Mouse (Mus musculus) embryo, embryonic 10 days (tissue): ENCODE data around the gene AW551984.

ENCODE experiments used
- DNase-seq: peaks from one replicate; pipeline ENCODE4 v3.0.0-alpha.2; 2015; ENCODE audit warnings: low spot score

The AW551984 gene

DNA sequence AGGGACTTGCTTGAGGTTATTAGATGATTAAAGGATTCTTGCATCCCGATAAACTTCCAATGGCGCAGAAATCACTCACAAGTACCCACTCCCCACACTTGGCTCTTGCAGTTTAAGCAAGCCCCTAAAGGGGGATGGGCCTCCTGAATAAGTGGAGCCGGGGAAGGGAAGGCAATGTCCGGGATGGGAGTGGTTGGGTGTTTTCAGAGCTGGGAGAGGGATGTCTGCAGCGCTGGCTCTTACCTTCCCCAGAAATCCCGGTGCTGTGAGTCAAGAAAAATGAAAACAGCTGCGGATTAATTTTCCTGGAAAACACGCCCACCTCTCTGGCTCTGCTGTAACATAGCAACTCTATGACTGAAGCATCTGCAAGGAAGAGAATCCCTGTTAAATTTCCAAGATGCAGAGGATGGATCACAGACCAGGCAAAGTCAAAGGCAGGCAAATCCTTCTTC, at the start of gene AW551984:
TSS of gene AW551984 (minus strand) at position 405 of the 455 bp plus-strand sequence.
- DNase-seq: peak; percentile 61

DNA sequence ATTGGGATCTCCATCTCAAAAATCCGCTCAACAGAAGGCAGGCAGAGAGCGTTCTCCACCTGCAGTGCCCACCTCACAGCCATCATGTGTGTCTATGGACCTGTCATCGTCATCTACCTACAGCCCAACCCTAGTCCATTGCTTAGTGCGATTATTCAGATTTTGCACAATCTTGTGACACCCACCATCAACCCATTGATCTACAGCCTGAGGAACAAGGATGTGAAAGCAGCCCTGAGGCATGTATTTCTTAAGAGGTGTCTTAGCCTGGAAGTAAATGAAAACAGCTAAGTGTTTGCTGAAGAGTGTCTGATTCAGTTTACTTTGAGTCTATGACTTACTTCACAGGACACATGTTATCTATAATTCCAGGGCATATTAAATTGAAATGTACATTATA, 43.2 kb upstream of the AW551984 start:
- no peak for DNase-seq

DNA sequence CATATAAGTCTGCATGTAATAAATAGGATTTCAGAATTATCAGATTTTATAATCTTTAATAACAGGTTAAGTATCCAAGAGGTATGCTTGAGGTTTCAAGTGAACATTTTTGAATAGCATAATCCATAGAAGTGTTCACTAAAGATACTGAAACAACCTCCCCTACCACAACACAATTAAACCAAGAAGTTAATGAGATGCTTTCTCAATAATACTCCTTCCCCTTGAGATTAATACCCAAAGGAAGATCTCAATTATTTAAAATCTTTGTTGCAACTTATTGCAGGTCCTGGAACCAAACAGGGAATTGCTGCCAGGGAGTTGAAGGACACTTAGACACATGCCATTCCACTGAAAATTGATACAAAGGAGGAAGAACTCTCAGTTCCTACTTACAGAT, 40.6 kb upstream of the AW551984 start, which contains the start of gene Olfr961:
TSS of gene Olfr961 (plus strand) at position 301 of the 400 bp plus-strand sequence.
- no peak for DNase-seq

DNA sequence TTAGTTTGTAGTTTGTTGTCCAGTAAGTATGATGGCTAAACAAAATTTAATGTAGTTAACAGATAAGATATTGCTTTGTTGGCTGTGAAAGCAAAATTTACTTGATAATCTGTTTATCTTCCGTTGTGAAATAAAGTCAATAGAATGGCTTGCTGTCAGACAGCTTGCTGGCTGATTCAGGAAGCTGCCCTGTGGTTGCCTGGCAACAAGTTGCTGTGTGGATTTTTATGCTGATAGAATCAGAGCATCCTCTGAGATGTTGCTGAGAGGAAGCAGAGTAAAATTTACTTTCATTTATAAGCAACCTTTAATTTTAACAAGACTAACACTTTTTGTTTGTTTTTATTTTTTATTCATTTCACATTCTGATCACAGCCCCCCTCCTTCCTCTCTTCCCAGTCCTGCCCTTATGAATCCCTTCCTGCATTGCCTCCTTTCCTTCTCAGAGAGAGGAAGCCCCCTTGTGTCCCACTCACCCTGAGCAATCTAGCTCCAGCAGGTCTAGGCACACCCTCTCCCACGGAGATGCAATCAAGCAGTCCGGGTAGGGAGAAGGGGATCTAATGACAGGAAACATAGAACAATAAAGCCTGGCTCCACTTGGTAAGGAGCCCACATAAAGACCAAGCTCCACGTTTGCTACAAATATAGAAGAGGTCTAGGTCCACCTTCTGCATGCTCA, 29.9 kb upstream of the AW551984 start:
- no peak for DNase-seq

DNA sequence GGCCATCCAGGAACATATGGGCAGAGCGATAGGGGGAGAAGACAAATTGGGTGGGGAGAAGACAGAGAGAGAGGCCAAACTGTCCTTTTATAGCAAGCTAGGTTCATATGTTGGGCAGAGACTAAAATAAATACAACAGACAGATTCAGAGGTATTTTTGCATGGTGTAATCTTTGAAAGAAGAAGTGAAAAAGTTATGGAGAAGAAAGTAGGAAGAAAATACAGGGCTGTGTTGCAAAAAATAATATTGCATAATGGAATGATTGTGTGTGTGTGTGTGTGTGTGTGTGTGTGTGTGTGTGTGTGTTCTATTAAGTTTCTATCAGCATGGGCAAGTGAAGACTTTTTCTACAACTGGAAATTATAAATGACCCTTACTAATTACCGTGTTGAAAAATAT, 24.9 kb upstream of the AW551984 start:
- DNase-seq: no peak

DNA sequence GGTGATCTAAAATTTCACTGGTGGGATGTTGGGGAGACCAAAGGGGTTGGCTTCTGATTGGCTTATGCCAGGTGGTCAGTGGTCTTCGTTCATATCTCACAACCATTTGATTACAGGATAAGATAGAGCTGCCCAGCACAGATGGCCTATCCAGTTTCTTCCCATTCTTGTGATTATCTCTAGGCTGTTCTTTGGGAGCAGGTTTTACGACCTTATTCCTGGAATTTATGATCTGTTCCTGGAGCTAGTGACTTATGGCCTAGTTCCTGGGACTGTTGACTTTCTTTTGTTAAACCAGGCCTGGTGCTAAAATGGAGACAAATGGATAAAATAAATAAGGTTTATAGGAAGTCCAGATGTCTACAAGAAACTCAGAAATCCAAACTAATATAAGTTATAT, 20.5 kb upstream of the AW551984 start:
- no peak for DNase-seq

DNA sequence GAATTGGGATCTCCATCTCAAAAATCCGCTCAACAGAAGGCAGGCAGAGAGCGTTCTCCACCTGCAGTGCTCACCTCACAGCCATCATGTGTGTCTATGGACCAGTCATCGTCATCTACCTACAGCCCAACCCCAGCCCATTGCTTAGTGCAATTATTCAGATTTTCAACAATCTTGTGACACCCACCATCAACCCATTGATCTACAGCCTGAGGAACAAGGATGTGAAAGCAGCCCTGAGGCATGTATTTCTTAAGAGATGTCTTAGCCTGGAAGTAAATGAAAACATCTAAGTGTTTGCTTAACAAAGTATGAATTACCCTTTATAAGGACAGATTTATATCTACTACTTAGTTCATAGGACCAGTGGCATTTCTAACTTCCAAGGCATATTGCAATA, 19.6 kb upstream of the AW551984 start:
- no peak for DNase-seq

DNA sequence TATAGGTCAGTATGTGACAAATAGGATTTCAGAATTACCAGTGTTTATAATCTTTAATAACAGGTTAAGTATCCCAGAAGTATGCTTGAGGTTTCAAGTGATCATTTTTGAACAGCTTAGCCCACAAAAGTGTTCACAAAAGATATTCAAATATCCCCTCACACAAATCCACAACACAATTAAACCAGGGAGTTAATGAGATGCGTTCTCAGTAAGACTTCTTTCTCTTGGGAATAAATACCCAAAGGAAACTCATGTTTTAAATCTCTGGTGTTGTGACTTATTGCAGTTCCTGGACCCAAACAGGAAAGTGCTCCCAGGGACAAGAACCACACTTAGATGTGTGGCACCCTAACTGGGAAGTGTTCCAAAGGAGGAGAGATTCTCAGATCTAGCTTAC, 16.9 kb upstream of the AW551984 start, which contains the start of gene Olfr960:
TSS of gene Olfr960 (plus strand) at position 301 of the 400 bp plus-strand sequence.
- no peak for DNase-seq

DNA sequence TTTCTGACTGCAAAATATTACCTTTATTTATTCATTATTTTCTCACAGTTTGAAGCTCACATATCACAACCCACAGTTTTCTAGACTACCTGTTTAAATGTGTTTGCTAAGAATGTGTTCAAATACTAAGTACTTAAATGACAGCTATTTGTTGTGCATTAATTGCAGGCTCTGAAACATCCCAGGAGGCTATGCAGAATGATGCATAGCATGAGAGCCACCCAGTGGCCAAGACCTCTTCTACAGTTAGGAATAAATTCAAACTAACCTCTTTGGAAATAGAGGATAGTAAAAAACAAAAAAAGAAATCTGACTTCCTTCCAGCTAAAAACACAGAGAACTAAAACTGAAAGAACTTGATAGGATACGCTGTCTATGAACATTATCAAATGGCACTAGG, 7.8 kb upstream of the AW551984 start:
- peak; percentile 55 for DNase-seq

DNA sequence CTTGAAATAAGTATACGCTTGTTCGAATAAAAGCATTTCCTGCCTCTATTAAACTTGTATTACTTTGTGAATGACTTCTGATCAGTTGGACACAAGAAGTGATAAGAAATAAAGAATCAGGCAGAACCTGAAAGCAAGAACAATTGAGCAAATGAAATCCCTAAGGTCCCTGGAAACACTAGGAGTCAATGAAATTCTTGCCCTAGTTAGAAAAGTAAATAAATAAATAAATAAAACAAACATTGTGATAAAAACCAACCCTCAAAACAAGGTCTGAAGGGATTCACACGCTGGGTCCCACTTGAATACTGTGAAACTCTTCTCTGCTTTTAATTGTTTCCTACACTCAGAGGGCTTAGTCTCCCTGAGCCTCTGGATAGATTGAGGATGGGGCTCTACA, 6.2 kb upstream of the AW551984 start, which contains the start of gene Olfr148:
TSS of gene Olfr148 (plus strand) at position 301 of the 400 bp plus-strand sequence.
- DNase-seq: no peak

DNA sequence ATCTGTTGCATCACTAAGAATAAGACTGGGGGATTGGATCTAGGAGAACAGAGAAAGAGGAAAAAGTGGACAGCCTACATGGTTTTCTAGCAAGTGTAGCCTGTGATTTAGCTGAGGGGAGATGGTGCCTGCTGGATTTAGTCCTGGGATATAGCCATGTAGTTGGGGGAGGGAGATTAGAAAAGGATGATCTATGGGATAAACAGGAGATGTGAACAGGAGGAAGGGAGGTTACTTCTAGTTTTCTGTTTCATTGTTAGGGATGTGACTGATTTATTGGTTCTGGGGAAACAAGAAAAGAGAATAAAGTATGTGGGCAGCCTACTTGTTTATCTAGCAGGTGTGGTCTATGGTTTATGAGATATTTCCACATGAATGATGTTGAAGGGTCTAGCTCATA, 4.3 kb upstream of the AW551984 start:
- no peak for DNase-seq

DNA sequence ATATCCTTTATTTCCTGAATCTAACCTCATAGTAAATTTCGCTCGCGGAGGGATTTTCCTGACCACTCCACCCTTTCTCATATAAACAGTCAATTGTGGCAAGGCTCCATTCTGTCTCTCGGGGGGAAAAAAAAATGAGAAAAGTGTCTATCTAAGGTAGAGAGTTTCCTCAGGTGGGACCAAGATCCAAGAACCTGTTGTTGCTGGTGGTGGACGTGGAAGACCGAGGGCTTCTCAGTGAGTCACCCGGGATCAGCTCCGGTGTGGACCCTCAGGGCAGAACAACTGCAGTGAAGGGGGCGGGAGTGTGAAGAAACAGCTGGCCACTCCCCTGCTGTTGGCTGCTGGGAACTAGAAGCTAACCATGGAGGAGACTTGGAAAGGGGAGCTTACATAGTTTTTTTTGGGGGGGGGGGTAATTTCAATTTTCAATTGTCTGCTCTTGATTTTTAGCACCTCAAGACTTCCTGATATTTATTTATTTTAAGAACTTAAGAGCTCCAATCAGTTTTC, 814 bp downstream of the AW551984 start:
- DNase-seq: peak; percentile 68

DNA sequence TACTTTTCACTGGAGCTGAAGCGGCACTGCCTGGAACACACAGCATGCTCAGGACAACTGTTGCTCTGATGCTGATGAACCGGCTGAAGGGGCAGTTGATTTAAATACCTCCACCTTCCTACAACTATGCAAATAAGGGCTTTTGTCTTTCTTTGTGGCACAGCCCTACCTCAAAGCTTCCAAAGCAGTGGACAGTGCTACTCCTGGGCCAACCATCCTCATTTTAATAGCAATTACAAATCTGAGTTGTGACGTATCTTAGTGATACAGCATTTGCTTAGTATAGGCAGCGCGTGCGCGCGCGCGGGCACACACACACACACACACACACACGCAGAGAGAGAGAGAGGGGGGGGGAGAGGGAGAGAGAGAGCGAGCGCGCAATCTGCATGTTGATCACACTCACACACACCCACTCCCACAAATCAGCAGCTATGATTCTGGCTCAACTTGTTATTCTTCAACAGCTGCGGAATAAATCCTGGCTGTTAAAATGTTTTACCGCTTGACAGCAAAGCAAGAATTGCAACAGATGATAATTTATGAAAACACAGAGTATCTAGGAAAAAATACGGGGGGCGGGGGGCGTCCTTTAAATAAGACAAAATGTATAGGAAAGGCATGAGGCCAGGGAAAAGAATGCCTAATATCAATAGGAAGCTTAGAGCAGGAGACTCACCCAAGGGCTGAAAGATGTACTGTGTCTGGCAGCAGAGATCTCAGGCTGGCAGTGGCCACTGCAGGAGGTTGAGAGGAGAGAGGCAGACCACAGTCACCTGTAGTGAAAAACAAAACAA, 1.5 kb downstream of the AW551984 start:
- peak; percentile 49 for DNase-seq

DNA sequence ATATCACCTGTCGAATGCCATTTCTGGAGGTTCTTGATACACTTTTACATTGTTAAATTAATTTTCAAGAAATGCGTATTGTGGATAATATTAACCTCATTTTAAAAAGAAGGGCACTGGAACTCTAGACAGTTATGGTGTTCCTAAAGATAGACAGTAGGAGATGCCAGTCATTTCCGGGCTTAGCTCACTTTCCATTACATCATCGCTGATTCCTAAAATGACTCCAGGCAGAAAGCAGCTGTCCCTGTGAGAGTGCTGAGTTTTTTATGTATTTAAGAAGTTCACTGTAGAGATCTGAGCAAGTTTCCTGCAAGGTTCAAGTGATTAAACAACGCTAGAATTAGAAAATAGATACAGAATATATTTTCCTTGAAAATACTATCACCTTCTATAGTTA, 27.2 kb downstream of the AW551984 start:
- no peak for DNase-seq

DNA sequence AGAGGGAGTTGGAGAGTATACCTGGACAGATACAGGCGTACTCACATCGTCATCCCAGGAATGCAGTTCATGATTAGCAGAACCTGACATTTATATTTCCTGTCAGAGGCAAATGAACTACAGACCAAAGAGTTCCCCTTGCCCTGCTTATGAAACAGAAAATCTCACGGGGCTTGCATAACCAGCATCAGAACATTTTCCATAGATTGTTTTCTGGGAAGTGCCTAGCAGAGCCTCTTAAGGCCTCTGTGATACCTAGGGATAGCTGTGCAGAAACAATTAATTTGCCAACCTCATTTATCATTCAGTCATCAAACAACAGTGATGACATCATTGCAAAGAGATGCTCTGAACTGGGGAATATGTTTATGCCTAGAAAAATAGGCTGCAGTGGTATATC, 28.7 kb downstream of the AW551984 start, which contains the start of gene Olfr959:
TSS of gene Olfr959 (minus strand) at position 101 of the 400 bp plus-strand sequence.
- DNase-seq: no peak

DNA sequence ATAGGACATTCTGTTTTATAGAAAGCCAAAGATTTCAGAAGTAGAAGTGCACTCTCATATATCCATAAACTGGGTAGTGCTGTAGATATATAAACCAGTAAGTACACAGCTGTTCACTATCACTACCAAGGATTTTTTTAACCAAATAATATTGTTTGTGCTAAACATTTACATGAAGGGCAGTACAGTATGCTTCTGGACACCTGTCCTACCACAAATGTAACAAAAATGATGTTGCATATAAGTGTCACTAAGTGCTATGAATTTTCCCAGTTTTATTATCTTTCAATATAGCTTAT, 45.9 kb downstream of the AW551984 start:
- no peak for DNase-seq

DNA sequence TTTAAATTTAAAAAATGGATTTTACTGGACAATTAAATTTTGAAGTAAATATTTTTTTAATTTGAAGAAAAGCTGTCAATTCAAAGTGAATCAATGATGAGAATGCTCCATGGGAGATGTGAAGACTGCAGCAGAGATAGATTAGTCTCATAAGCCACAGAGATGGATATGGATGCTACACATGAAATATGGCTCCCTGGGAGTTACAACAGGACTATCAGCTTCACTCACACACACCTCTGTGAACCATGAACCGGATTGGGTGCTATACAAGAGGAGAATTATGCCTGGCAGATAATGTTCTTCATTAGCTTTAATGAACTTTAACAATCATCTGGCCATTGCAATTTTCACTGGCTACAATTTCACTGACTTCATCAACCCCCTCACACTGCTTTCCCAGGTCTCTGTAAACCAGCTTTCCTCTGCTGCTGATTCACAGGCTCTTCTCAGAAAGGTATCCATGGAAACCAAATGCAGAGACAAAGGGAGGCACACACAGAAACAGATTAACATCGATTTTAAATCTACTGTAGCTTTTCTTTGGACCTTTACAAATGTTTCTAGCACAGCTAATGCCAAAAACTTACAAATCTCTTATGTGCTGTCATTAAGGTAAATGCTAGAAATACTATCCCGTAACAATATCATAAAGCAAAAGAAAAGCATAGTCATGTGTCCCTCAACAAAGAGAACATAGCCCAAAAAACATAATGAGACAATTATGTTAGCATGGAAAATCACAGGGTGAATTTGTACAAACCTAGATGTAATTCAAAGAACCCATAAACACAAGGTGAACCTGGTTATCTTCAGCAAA, 46.5 kb downstream of the AW551984 start:
- no peak for DNase-seq

DNA sequence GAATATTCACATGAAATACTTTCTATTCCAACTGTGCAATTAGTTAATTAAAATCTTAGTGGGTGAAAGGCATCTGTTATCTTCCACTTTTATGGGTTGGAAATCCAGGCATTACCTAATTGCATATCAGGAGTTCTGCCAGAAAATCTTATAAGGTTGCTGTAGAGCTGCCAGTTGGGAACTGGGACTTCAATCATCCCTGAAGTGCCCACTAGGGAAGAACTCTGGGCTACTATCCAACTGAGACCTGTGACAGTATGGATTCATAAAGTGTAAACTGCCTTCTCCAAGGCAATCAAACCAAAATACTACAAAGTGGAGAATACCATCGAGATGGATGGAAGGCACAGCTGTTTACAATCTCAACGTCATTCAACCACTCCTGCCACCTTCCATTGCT, 50.3 kb downstream of the AW551984 start, which contains the start of gene Olfr958:
TSS of gene Olfr958 (minus strand) at position 109 of the 400 bp plus-strand sequence.
- no peak for DNase-seq

DNA sequence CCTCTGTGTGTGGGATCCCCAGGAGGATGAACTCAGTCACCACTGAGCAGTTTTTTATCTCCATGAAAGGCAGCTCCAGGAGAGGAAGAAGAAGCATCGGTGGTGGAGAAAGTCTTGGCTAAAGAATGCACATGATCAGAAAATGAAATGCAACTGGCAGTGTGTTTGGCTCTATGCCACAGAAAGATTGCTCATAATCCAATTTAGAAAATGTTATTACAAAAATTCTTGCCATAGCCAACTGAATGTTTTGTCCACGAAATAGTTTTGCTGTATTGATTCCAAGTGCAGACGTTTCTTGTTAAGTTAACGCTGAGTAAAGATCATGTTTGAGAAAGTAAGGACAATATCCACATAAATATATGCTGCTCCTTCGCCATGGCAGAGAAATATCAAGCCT, 53.4 kb downstream of the AW551984 start:
- no peak for DNase-seq
